Mouse (Mus musculus) ES-Bruce4 (cell line): ENCODE measurements around the gene Slc5a5. TPM values are rescaled to one million over a fixed set of nuclear protein-coding genes. Genes with fewer than 3 reads are reported as not detected.
"Not testable (repeated sequence)": the region's sequence is repeated elsewhere in the genome, so short reads cannot be mapped to it uniquely, and the experiment has no call there.

ENCODE experiments used
- H3K27ac ChIP-seq: 2 replicates; pipeline ENCODE4 v1.5.1; 2012; ENCODE audit warnings: low read length, inconsistent platforms; ENCODE audit not compliant: insufficient read depth
- H3K27me3 ChIP-seq: 2 replicates; pipeline ENCODE4 v1.6.1; 2012; ENCODE audit warnings: mild to moderate bottlenecking, low read length, inconsistent platforms; ENCODE audit not compliant: control insufficient read depth, poor library complexity, insufficient read depth, severe bottlenecking
- H3K36me3 ChIP-seq: 2 replicates; pipeline ENCODE4 v1.6.1; 2012; ENCODE audit warnings: inconsistent platforms, mild to moderate bottlenecking, low read length, moderate library complexity; ENCODE audit not compliant: control insufficient read depth, poor library complexity, insufficient read depth, severe bottlenecking
- H3K4me1 ChIP-seq: one replicate; pipeline ENCODE4 v1.8.1; 2011; ENCODE audit warnings: low read length; ENCODE audit not compliant: control insufficient read depth, insufficient read depth
- H3K4me3 ChIP-seq: 2 replicates; pipeline ENCODE4 v1.5.1; 2011; ENCODE audit warnings: low read depth, mild to moderate bottlenecking, low read length
- H3K9ac ChIP-seq: 2 replicates; pipeline ENCODE4 v1.6.1; 2012; ENCODE audit warnings: low read depth, mild to moderate bottlenecking, inconsistent platforms; ENCODE audit not compliant: poor library complexity, severe bottlenecking
- H3K9me3 ChIP-seq: replicated peaks from 2 replicates; pipeline ENCODE4 v1.6.1; 2012; ENCODE audit warnings: mild to moderate bottlenecking, low read length, inconsistent platforms; ENCODE audit not compliant: control insufficient read depth, poor library complexity, insufficient read depth, severe bottlenecking
- CTCF ChIP-seq: IDR thresholded peaks from one replicate; pipeline ENCODE4 v1.8.1; 2011; ENCODE audit warnings: low read depth, low read length
- EP300 ChIP-seq: IDR thresholded peaks from 2 replicates; pipeline ENCODE4 v1.6.1; 2011; ENCODE audit warnings: low read depth, low read length; ENCODE audit not compliant: insufficient read depth
- POLR2A ChIP-seq: IDR thresholded peaks from one replicate; pipeline ENCODE4 v1.8.1; 2011; ENCODE audit warnings: low read length; ENCODE audit not compliant: insufficient read depth
- polyA plus RNA-seq: library from polyadenylated mRNA; stranded (reverse); fragments of >200 nt; gene quantifications from 2 replicates; pipeline ENCODE4 v1.2.4, GENCODE M21; 2011; ENCODE audit warnings: low read depth; ENCODE audit not compliant: missing spikeins, insufficient read depth, insufficient read length

Gene Slc5a5
- polyA plus RNA-seq, 1 experiment = 13.3 TPM

DNA sequence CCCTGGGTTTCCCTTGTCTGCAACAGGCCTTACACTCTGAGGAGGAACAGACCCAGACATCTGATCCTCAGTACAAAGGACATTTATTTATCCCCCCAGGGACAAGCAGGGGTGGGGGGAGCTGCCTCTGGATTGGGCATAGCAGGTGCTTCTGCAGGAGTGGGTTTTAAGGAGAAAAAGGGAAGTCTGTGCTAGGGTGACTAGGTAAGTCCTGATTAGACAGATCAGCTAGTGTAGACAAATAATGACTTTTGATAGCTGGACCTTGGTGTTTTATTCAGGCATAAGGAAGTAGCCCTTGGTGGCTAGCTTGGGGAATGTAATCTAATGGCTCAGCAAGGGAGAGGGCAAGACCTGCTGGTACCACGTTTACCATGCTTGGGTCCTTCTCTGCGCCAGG lies 6.7 kb upstream of the Slc5a5 start:
- TF ChIP-seq POLR2A (no peak), EP300 (no peak), CTCF (no peak)
- no peak overlapping the region; the same call in 1 of the 2 replicates for H3K9ac ChIP-seq

DNA sequence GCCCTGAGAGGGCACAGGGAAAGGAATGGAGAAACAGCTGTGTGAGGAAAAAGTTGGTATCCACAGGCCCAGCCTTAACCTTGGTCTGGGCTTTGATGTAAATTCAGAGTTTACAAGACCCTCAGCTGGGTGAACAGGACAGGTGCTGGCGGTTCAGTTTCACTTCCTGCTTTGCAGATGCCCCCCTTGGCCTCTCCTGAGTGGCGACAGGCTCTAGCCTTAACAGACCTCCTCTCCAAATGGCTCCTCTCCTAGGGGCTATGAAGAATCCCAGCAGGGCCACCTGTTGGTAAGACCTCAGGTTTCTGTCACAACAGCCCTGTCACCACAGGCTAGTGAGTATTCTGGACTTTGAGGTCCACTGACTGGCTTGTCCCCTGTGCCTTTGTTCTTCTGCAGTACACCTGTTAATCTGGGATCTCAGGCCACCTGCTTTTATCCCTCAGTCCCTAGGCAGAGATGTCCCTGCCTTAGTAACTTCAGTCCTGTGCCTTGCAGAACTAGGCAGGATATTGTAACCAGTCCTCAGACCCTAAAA lies 6.2 kb upstream of the Slc5a5 start:
- H3K4me1 ChIP-seq = peaks cover 4% of the 10 kb centered on the region
- H3K36me3 ChIP-seq = peaks cover 31% of the 10 kb centered on the region
- H3K4me3 ChIP-seq = peak overlapping the region; percentile 83; the same call in 1 of the 2 replicates
- peak overlapping the region; percentile 87 for H3K9ac ChIP-seq
- TF ChIP-seq CTCF (no peak), POLR2A (no peak), EP300 (no peak)
- no peak overlapping the region for H3K27ac ChIP-seq
- H3K27me3 ChIP-seq = no peaks in the 10 kb centered on the region
- no peaks in the 10 kb centered on the region for H3K9me3 ChIP-seq

More for the DNA sequence above, 6.7 kb upstream of the Slc5a5 start:
- Histone ChIP-seq H3K27me3 (no peaks in the 10 kb centered on the region), H3K36me3 (peaks cover 26% of the 10 kb centered on the region), H3K4me3 (no peak overlapping the region), H3K27ac (no peak overlapping the region), H3K9me3 (no peaks in the 10 kb centered on the region), H3K4me1 (peaks cover 4% of the 10 kb centered on the region)

DNA sequence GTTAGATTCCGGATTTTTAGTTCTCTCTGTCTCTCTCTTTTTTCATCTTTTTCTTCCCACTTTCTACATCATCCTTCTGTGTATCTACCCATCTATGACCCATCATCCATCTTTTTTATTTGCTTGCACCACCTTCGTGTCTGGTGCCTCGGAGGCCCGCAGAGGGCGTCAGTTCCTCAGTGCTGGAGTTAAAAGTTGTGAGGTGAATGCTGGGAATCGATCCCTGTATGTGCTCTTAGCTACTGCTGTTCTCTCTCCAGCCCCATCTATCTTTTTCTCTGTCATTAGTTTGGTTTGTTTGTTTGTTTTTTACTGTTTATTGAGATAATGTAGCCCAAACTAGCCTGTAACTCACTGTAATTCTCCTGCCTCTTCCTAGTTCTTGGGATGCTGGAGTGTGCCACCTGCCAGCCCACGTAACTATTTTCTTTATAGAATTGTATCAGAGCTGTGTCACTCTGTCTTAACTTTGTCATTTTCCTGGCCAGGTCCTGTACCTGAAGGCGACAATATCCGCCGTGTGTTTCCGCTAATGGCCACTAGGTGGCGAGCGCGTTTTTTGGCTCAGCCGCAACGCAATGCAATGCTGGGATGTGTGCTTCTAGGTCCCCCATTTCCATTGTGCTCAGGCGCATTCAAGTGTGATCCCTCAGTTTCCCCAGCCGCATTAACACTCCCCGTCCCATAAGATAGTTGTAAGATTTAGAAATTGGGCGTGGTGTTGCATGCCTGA lies 5.3 kb upstream of the Slc5a5 start:
- Histone ChIP-seq H3K27ac (peak overlapping the region; percentile 75), H3K36me3 (peaks cover 31% of the 10 kb centered on the region), H3K4me3 (peak overlapping the region; percentile 83), H3K9ac (peak overlapping the region; percentile 87), H3K4me1 (no peaks in the 10 kb centered on the region), H3K27me3 (no peaks in the 10 kb centered on the region), H3K9me3 (no peaks in the 10 kb centered on the region)
- no peak for TF ChIP-seq EP300
- peak; percentile 98 for TF ChIP-seq CTCF

DNA sequence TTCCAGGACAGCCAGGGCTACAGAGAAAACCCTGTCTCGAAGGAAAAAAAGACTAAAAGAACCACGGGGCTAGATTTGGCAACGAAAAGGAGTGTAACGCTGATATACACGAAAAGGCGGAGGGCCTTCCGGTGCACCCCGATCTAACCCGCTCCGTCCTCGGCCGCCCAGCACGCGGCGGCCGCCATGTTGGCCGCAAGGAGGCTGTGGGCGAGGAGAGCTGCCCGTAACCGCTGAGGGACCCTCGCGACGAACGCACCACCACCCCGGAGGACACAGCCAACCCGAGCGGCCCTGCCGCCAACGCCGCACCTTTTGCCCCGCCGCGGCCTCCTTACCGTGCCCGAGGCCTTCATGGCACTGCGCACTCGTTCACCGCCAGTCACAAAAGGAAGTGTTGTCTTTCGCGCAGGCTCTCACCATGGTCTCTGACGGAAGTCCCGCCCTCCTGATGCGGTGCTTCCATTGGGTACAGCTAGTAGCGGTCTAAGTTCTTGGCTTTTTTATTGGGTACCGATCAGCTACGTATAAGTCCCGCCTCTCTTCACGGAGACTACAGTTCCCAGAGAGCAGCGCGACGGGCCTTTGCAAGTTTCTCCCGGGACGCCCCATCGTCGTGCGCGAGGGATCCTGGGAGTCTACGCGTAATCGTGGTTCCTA lies 4.6 kb upstream of the Slc5a5 start, which contains the start of gene Rpl18a:
Rpl18a (minus strand) TSS at position 392 of the 660 bp plus-strand sequence.
- peaks cover 31% of the 10 kb centered on the region for H3K36me3 ChIP-seq
- H3K4me3 ChIP-seq = peak within 1 kb of the TSS; percentile 96
- TF ChIP-seq EP300 (peak; percentile 21; the same call in 1 of the 2 replicates), CTCF (no peak), POLR2A (no peak)
- peak within 1 kb of the TSS; percentile 93 for H3K9ac ChIP-seq
- H3K9me3 ChIP-seq = no peaks in the 10 kb centered on the region
- H3K27me3 ChIP-seq = peaks cover 3% of the 10 kb centered on the region; the same call in 1 of the 2 replicates
- H3K4me1 ChIP-seq = no peaks in the 10 kb centered on the region
- H3K27ac ChIP-seq = peak within 1 kb of the TSS; percentile 75

DNA sequence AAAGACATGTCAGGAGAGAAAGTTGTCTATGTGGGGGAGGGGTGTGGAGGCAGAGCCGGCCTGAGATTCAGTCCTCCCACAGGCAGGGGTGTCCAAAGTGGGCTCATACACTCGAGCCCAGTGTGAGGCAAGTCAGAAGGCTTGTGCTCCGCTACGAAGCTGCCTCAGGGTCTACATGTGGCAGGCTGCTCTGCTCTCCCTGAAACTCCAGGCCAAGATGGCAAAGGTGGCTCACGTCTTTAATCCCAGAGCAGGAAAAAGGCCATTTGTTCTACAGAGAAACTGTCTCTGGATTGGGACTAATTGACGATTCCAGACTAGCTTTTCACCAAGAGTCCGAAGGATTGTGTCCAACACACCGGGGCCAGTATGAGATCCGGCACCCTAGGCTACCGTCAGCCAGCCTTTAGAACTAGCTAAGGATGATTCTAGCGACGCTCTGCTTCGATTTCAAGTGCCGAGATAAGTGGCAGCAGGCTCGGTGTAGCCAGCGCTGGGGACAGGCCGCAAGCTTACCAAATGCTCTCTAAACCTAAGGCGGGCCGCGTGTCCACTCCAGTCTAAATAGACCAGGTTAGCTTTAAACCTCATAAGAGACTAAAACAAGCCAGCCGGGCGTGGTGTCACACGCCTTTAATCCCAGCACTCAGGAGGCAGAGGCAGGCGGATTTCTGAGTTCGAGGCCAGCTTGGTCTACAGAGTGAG lies 3.9 kb upstream of the Slc5a5 start:
- H3K9ac ChIP-seq = peak overlapping the region; percentile 93
- H3K27me3 ChIP-seq = peaks cover 3% of the 10 kb centered on the region; the same call in 1 of the 2 replicates
- peak overlapping the region; percentile 47 for H3K27ac ChIP-seq
- no peaks in the 10 kb centered on the region for H3K4me1 ChIP-seq
- H3K36me3 ChIP-seq = peaks cover 31% of the 10 kb centered on the region
- no peaks in the 10 kb centered on the region for H3K9me3 ChIP-seq
- TF ChIP-seq POLR2A = no peak
- TF ChIP-seq EP300 = no peak
- TF ChIP-seq CTCF = no peak
- peak overlapping the region; percentile 96 for H3K4me3 ChIP-seq

DNA sequence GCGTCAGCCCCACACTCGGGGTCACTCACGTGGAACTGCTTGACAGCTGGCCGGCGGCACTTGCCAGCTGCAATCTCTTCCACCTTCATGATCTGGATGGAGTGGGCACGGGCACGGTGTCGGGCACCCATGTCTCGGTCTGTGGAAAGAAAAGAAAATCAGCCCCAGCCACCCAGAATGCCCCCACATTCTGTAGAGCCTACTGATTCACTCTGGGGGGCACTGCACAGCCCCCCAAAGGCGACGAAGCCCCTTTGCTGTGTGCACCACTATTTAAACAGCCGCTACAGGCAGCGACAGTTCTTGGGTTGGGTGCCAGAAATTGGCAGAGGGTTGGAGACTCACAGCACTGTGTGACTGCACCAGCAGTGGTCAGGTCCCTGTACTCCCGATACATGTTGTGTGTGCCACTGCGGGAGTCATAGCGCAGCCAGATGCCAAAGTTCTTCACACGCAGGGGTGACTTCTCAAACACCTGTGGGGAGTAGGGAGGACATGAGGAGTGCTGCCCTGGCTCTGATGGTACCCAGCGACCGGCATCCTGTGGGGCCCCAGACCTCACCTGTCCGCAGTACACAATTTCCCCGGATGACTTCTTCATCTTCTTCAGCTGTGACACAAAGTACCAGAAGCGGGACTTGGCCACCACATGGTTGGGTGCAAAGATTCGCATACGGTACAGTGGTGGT lies 3.2 kb upstream of the Slc5a5 start:
- peak overlapping the region; percentile 47 for H3K27ac ChIP-seq
- not testable (repeated sequence) for H3K27me3 ChIP-seq

More for the DNA sequence above, 3.2 kb upstream of the Slc5a5 start:
- H3K4me3 ChIP-seq = peak overlapping the region; percentile 96
- H3K9ac ChIP-seq = peak overlapping the region; percentile 93
- H3K4me1 ChIP-seq, H3K9me3 ChIP-seq: not testable (repeated sequence)
- peaks cover 31% of the 10 kb centered on the region for H3K36me3 ChIP-seq
